Comparison of ENCODE assay signal across 34 mouse cellular contexts in the genomic region with DNA sequence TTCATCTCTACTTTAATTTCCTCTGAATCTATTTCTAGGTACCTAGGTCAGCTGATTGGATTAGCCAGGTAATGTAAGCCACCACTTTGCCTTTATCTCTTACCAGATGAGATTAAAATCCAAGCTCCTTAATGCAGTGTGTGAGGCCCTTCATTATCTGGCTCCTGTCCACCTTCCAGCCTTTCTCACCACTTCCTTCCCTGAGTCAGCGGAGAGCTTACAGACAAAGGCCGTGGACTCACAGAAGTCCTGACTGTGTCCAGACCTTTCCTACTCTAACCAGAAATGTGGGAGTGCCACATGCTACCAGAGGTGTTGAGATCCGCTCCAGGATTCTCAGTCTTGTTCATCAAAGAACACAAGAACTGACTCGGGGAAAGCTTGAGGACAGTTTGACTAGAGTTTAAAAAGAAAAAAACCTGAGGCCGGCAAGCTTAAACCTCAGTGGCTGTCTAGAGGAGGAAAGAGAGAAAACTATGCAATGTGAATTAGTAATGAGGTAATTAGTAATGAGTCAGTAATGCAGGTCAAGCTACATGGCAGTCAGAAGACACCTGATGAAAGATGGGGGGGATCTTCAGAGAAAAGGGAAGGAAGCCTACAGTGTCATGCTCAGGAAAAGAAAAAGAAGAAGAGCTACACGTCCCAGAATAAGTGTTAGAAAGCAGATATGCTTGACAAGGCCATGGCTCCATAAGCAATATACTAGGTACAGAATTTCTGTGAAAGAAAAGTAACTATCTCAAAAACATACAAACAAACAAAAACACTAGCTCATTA. TPM values are rescaled to one million over a fixed set of nuclear protein-coding genes. Genes with fewer than 3 reads are reported as not detected.
DNase-seq lines count a peak whose midpoint lies in the region; ATAC-seq lines count a peak whose summit lies in the region.
"Had no signal": no experiment of that assay in that cellular context is flagged by ENCODE, and none has a peak within 500 bp of the region (broad histone marks: within the 10 kb centered on the region; RNA-seq: fewer than 3 reads in every experiment).

No protein-coding gene starts in this region.

- no peaks in the 10 kb centered on the region for H3K9me3 ChIP-seq in heart, embryonic 13.5 days
- H3K9me3 ChIP-seq in embryonic facial prominence, embryonic 10.5 days: no peaks in the 10 kb centered on the region
- H3K9me3 ChIP-seq: hindbrain, embryonic 10.5 days; hindbrain, embryonic 15.5 days; limb, embryonic 13.5 days; neural tube, embryonic 15.5 days had no signal

- no peak for DNase-seq in heart, postnatal 25 days (ENCODE audit: low spot score)
- peak; percentile 53 for DNase-seq in NIH3T3 (ENCODE audit: low read depth)
- no peak for DNase-seq in adrenal gland, adult (ENCODE audit: inconsistent age in 2 of 2, low spot score in 1 of 2)
- no peak for DNase-seq in embryonic facial prominence, embryonic 10.5 days (ENCODE audit: low spot score)
- DNase-seq in yolk sac, embryonic 10.5 days (ENCODE audit: low spot score): no peak
- DNase-seq: adrenal gland, postnatal 14 days; B cell, adult 2 months; cerebellum, adult 11-12 months; cerebellum, adult 9-11 months; gastrocnemius, postnatal 10 days; kidney, adult 11 months; kidney, postnatal 14 days; lung, postnatal 36 days; midbrain, embryonic 14.5 days; right cerebral cortex, postnatal 4 days had no signal

- H3K4me1 ChIP-seq in heart, embryonic 13.5 days: peaks cover 10% of the 10 kb centered on the region
- H3K4me1 ChIP-seq in embryonic facial prominence, embryonic 10.5 days: no peaks in the 10 kb centered on the region; the same call in none of the 2 replicates
- H3K4me1 ChIP-seq: hindbrain, embryonic 10.5 days; hindbrain, embryonic 15.5 days; limb, embryonic 13.5 days; neural tube, embryonic 15.5 days had no signal

- H3K4me2 ChIP-seq in heart, embryonic 13.5 days: no peak overlapping the region
- H3K4me2 ChIP-seq: heart, embryonic 11.5 days; hindbrain, embryonic 15.5 days; limb, embryonic 13.5 days; liver, embryonic 11.5 days; neural tube, embryonic 15.5 days had no signal

- H3K27ac ChIP-seq in heart, embryonic 13.5 days (replicated peaks): 0 out of 2 replicates have a peak overlapping the region, but pooled peaks have one; percentile 3
- no peak overlapping the region for H3K27ac ChIP-seq in embryonic facial prominence, embryonic 10.5 days (replicated peaks)
- H3K27ac ChIP-seq: hindbrain, embryonic 10.5 days; hindbrain, embryonic 15.5 days; left cerebral cortex, adult 2 months; limb, embryonic 13.5 days; neural tube, embryonic 15.5 days had no signal

- no peaks in the 10 kb centered on the region for H3K36me3 ChIP-seq in heart, embryonic 13.5 days
- no peaks in the 10 kb centered on the region for H3K36me3 ChIP-seq in embryonic facial prominence, embryonic 10.5 days (replicated peaks)
- H3K36me3 ChIP-seq: hindbrain, embryonic 10.5 days; hindbrain, embryonic 15.5 days; limb, embryonic 13.5 days; neural tube, embryonic 15.5 days had no signal

- H3K4me3 ChIP-seq in heart, embryonic 13.5 days: no peak overlapping the region
- no peak overlapping the region for H3K4me3 ChIP-seq in embryonic facial prominence, embryonic 10.5 days
- H3K4me3 ChIP-seq: erythroblast, embryonic 14.5 days; hindbrain, embryonic 10.5 days; hindbrain, embryonic 15.5 days; layer of hippocampus, adult 2 months; left cerebral cortex, adult 2 months; limb, embryonic 13.5 days; neural tube, embryonic 15.5 days had no signal

- H3K27me3 ChIP-seq in heart, embryonic 13.5 days (replicated peaks): no peaks in the 10 kb centered on the region
- H3K27me3 ChIP-seq in embryonic facial prominence, embryonic 10.5 days (replicated peaks; ENCODE audit: low read depth, poor library complexity, severe bottlenecking): no peaks in the 10 kb centered on the region
- H3K27me3 ChIP-seq: hindbrain, embryonic 15.5 days; limb, embryonic 13.5 days; neural tube, embryonic 15.5 days had no signal

- WGBS in heart, embryonic 13.5 days: 45% methylated on average over 6 of the region's 6 CpGs
- 78% methylated on average over 6 of the region's 6 CpGs for WGBS in embryonic facial prominence, embryonic 10.5 days

- ATAC-seq in heart, embryonic 13.5 days (ENCODE audit: extremely low read depth, insufficient number of reproducible peaks, low FRiP score, low TSS enrichment): no peak
- ATAC-seq in megakaryocyte progenitor cell, adult 5-6 weeks (replicated peaks; ENCODE audit: poor library complexity): peak; percentile 66
- ATAC-seq: forebrain, embryonic 16.5 days; inflammation-experienced regulatory T-cells, adult 6 months; Patski had no signal

- intact Hi-C loops in heart, postnatal 25 days (cut with DNase I): no loop called here

- no peak overlapping the region for H3K9ac ChIP-seq in heart, embryonic 13.5 days
- H3K9ac ChIP-seq: hindbrain, embryonic 15.5 days; limb, embryonic 13.5 days; neural tube, embryonic 15.5 days had no signal

RNA-seq across cellular contexts. Expression of gene Cbll1, which starts 14.5 kb away (rescaled TPM):
- 8.4 and 9.3 TPM in 2 replicates for polyA plus RNA-seq in heart, embryonic 13.5 days (2015; fragmentation: Nextera tagmentation; extraction: Ambion mirVana)
- 10 to 100 TPM; 10.1 to 11.1 TPM for total RNA-seq in heart, postnatal 25 days (2021)
- 48.2 and 52.8 TPM in 2 replicates for total RNA-seq in megakaryocyte progenitor cell, adult 5-6 weeks (2015)
- total RNA-seq in megakaryocyte progenitor cell, adult 5-6 weeks (2017): 6.4 and 7.5 TPM in 2 replicates
- 21.3 TPM in 2 replicates for polyA plus RNA-seq in embryonic facial prominence, embryonic 10.5 days (2016; fragmentation: Nextera tagmentation; extraction: Ambion mirVana)

RNA-seq across cellular contexts. Expression of gene Slc26a4, which starts 45.9 kb away (rescaled TPM):
- 0.16 and 0.43 TPM in 2 replicates for polyA plus RNA-seq in heart, embryonic 13.5 days (2015; fragmentation: Nextera tagmentation; extraction: Ambion mirVana)
- under 1 TPM; 0.08 to 0.13 TPM for total RNA-seq in heart, postnatal 25 days (2021)
- not detected in 2 replicates for total RNA-seq in megakaryocyte progenitor cell, adult 5-6 weeks (2015)
- not detected in 2 replicates for total RNA-seq in megakaryocyte progenitor cell, adult 5-6 weeks (2017)
- polyA plus RNA-seq in embryonic facial prominence, embryonic 10.5 days (2016; fragmentation: Nextera tagmentation; extraction: Ambion mirVana): 0.31 TPM in 1 of 2 replicates, not detected in the other
- total RNA-seq: monocyte, adult 5-6 weeks had no signal
- polyA plus RNA-seq: erythroblast, embryonic 14.5 days; forebrain, embryonic 11.5 days; forebrain, embryonic 16.5 days; gonadal fat pad, adult 2 months; hindbrain, embryonic 15.5 days; inflammation-experienced regulatory T-cells, adult 6 months; liver, embryonic 11.5 days; lung, embryonic 16.5 days; urinary bladder, adult 2 months had no signal
